Mouse (Mus musculus): ENCODE results near the gene Serp2. TPM values are rescaled to one million over a fixed set of nuclear protein-coding genes. Genes with fewer than 3 reads are reported as not detected.

Serp2 gene
- polyA plus RNA-seq, 1 experiment, result 3.7 TPM

GRCm38 (mm10) chr14:76513395-76514049 lies 43.2 kb downstream of the Serp2 start:
- no peak overlapping the region for H3K27ac ChIP-seq (ENCODE audit: control insufficient read depth, insufficient read depth, low read length)
- DNase-seq, result no peak
- H3K4me3 ChIP-seq (ENCODE audit: control insufficient read depth, insufficient read depth, low read length), result no peak overlapping the region
- no peaks in the 10 kb centered on the region for H3K4me1 ChIP-seq (replicated peaks; ENCODE audit: control insufficient read depth, insufficient read depth, low read length)
- TF ChIP-seq CTCF (IDR thresholded peaks at IDR 0.05; ENCODE audit: borderline replicate concordance, control insufficient read depth, extremely low read depth, insufficient read depth, low read length, poor library complexity) (no peak), POLR2A (IDR thresholded peaks at IDR 0.05; ENCODE audit: control insufficient read depth, extremely low read depth, insufficient read depth, low read length, poor library complexity) (no peak)
- no peaks in the 10 kb centered on the region for H3K36me3 ChIP-seq (ENCODE audit: control insufficient read depth, insufficient read depth, low read length)
- 66% methylated on average over 11 of the region's 11 CpGs for WGBS
- H3K27me3 ChIP-seq (ENCODE audit: control insufficient read depth, insufficient read depth, low read length), result no peaks in the 10 kb centered on the region

GRCm38 (mm10) chr14:76511971-76512370 lies 44.7 kb downstream of the Serp2 start:
- no peak overlapping the region for H3K4me3 ChIP-seq (ENCODE audit: control insufficient read depth, insufficient read depth, low read length)
- no peak for TF ChIP-seq CTCF (IDR thresholded peaks at IDR 0.05; ENCODE audit: borderline replicate concordance, control insufficient read depth, extremely low read depth, insufficient read depth, low read length, poor library complexity)
- TF ChIP-seq POLR2A (IDR thresholded peaks at IDR 0.05; ENCODE audit: control insufficient read depth, extremely low read depth, insufficient read depth, low read length, poor library complexity), result no peak
- H3K4me1 ChIP-seq (replicated peaks; ENCODE audit: control insufficient read depth, insufficient read depth, low read length), result no peaks in the 10 kb centered on the region
- no peaks in the 10 kb centered on the region for H3K36me3 ChIP-seq (ENCODE audit: control insufficient read depth, insufficient read depth, low read length)
- DNase-seq, result no peak
- WGBS, result 91% methylated on average over 7 of the region's 7 CpGs
- H3K27ac ChIP-seq (ENCODE audit: control insufficient read depth, insufficient read depth, low read length), result no peak overlapping the region
- H3K27me3 ChIP-seq (ENCODE audit: control insufficient read depth, insufficient read depth, low read length), result no peaks in the 10 kb centered on the region

GRCm38 (mm10) chr14:76508701-76509100 lies 48.0 kb downstream of the Serp2 start:
- WGBS, result 95% methylated on average over 10 of the region's 10 CpGs
- DNase-seq, result no peak
- TF ChIP-seq CTCF (IDR thresholded peaks at IDR 0.05; ENCODE audit: borderline replicate concordance, control insufficient read depth, extremely low read depth, insufficient read depth, low read length, poor library complexity) (no peak), POLR2A (IDR thresholded peaks at IDR 0.05; ENCODE audit: control insufficient read depth, extremely low read depth, insufficient read depth, low read length, poor library complexity) (no peak)

GRCm38 (mm10) chr14:76507804-76508500 lies 48.7 kb downstream of the Serp2 start:
- DNase-seq, result no peak
- H3K27ac ChIP-seq (ENCODE audit: control insufficient read depth, insufficient read depth, low read length), result no peak overlapping the region
- no peak overlapping the region for H3K4me3 ChIP-seq (ENCODE audit: control insufficient read depth, insufficient read depth, low read length)

More at GRCm38 (mm10) chr14:76508701-76509100, 48.0 kb downstream of the Serp2 start:
- Histone ChIP-seq H3K4me3 (ENCODE audit: control insufficient read depth, insufficient read depth, low read length) (no peak overlapping the region), H3K27ac (ENCODE audit: control insufficient read depth, insufficient read depth, low read length) (no peak overlapping the region), H3K27me3 (ENCODE audit: control insufficient read depth, insufficient read depth, low read length) (no peaks in the 10 kb centered on the region), H3K4me1 (replicated peaks; ENCODE audit: control insufficient read depth, insufficient read depth, low read length) (peaks cover 8% of the 10 kb centered on the region; the same call in 1 of the 2 replicates), H3K36me3 (ENCODE audit: control insufficient read depth, insufficient read depth, low read length) (no peaks in the 10 kb centered on the region)

GRCm38 (mm10) chr14:76507357-76507756 lies 49.3 kb downstream of the Serp2 start:
- WGBS, result 94% methylated on average over 7 of the region's 7 CpGs
- no peak for TF ChIP-seq CTCF (IDR thresholded peaks at IDR 0.05; ENCODE audit: borderline replicate concordance, control insufficient read depth, extremely low read depth, insufficient read depth, low read length, poor library complexity)
- TF ChIP-seq POLR2A (IDR thresholded peaks at IDR 0.05; ENCODE audit: control insufficient read depth, extremely low read depth, insufficient read depth, low read length, poor library complexity), result no peak
- Histone ChIP-seq H3K27ac (ENCODE audit: control insufficient read depth, insufficient read depth, low read length) (no peak overlapping the region), H3K4me3 (ENCODE audit: control insufficient read depth, insufficient read depth, low read length) (no peak overlapping the region), H3K27me3 (ENCODE audit: control insufficient read depth, insufficient read depth, low read length) (no peaks in the 10 kb centered on the region), H3K4me1 (replicated peaks; ENCODE audit: control insufficient read depth, insufficient read depth, low read length) (peaks cover 8% of the 10 kb centered on the region; the same call in 1 of the 2 replicates), H3K36me3 (ENCODE audit: control insufficient read depth, insufficient read depth, low read length) (no peaks in the 10 kb centered on the region)
- no peak for DNase-seq

More at GRCm38 (mm10) chr14:76507804-76508500, 48.7 kb downstream of the Serp2 start:
- WGBS, result 89% methylated on average over 9 of the region's 9 CpGs
- Histone ChIP-seq H3K4me1 (replicated peaks; ENCODE audit: control insufficient read depth, insufficient read depth, low read length) (peaks cover 8% of the 10 kb centered on the region; the same call in 1 of the 2 replicates), H3K27me3 (ENCODE audit: control insufficient read depth, insufficient read depth, low read length) (no peaks in the 10 kb centered on the region), H3K36me3 (ENCODE audit: control insufficient read depth, insufficient read depth, low read length) (no peaks in the 10 kb centered on the region)
- TF ChIP-seq POLR2A (IDR thresholded peaks at IDR 0.05; ENCODE audit: control insufficient read depth, extremely low read depth, insufficient read depth, low read length, poor library complexity) (no peak), CTCF (IDR thresholded peaks at IDR 0.05; ENCODE audit: borderline replicate concordance, control insufficient read depth, extremely low read depth, insufficient read depth, low read length, poor library complexity) (no peak)

- Histone ChIP-seq H3K36me3 (ENCODE audit: control insufficient read depth, insufficient read depth, low read length) (no peaks in the 10 kb centered on the region), H3K4me1 (replicated peaks; ENCODE audit: control insufficient read depth, insufficient read depth, low read length) (peaks cover 8% of the 10 kb centered on the region; the same call in 1 of the 2 replicates), H3K4me3 (ENCODE audit: control insufficient read depth, insufficient read depth, low read length) (peak overlapping the region; percentile 3; the same call in 1 of the 2 replicates), H3K27me3 (ENCODE audit: control insufficient read depth, insufficient read depth, low read length) (no peaks in the 10 kb centered on the region), H3K27ac (ENCODE audit: control insufficient read depth, insufficient read depth, low read length) (no peak overlapping the region)
- DNase-seq, result no peak
- TF ChIP-seq POLR2A (IDR thresholded peaks at IDR 0.05; ENCODE audit: control insufficient read depth, extremely low read depth, insufficient read depth, low read length, poor library complexity) (no peak), CTCF (IDR thresholded peaks at IDR 0.05; ENCODE audit: borderline replicate concordance, control insufficient read depth, extremely low read depth, insufficient read depth, low read length, poor library complexity) (no peak)
- WGBS, result 89% methylated on average over 27 of the region's 27 CpGs
Measured at GRCm38 (mm10) chr14:76506425-76507205, 50.1 kb downstream of the Serp2 start.

Measured in thymus, adult 2 months (tissue).